Mouse (Mus musculus) retina, embryonic 14.5 days (tissue): Measurements from ENCODE around the gene Tnfrsf19.

Experiments used
- DNase-seq: peaks from one replicate; pipeline ENCODE4 v3.0.0-alpha.2; 2015; ENCODE audit warnings: low spot score

Gene Tnfrsf19

GRCm38 (mm10) chr14:61020968-61021367 is 25.3 kb downstream of the Tnfrsf19 start:
- DNase-seq, result no peak

GRCm38 (mm10) chr14:61019880-61020279 is 26.4 kb downstream of the Tnfrsf19 start:
- no peak for DNase-seq

- no peak for DNase-seq
Observed at GRCm38 (mm10) chr14:61014544-61014943, 31.7 kb downstream of the Tnfrsf19 start.

- DNase-seq, result peak; percentile 67
Observed at GRCm38 (mm10) chr14:61012397-61012931, 33.8 kb downstream of the Tnfrsf19 start.

GRCm38 (mm10) chr14:61011621-61012174 is 34.6 kb downstream of the Tnfrsf19 start:
- no peak for DNase-seq

GRCm38 (mm10) chr14:61005127-61005837 is 41.0 kb downstream of the Tnfrsf19 start:
- DNase-seq, result no peak

- no peak for DNase-seq
Observed at GRCm38 (mm10) chr14:61003676-61004075, 42.6 kb downstream of the Tnfrsf19 start.

- no peak for DNase-seq
Observed at GRCm38 (mm10) chr14:61000072-61000471, 46.2 kb downstream of the Tnfrsf19 start.

- DNase-seq, result no peak
Observed at GRCm38 (mm10) chr14:60996556-60996955, 49.7 kb downstream of the Tnfrsf19 start.

GRCm38 (mm10) chr14:60993506-60993905 is 52.8 kb downstream of the Tnfrsf19 start:
- DNase-seq, result no peak

- DNase-seq, result no peak
Observed at GRCm38 (mm10) chr14:60993092-60993491, 53.2 kb downstream of the Tnfrsf19 start.

- no peak for DNase-seq
Observed at GRCm38 (mm10) chr14:60992144-60992543, 54.1 kb downstream of the Tnfrsf19 start.

- DNase-seq, result no peak
Observed at GRCm38 (mm10) chr14:60988228-60988627, 58.1 kb downstream of the Tnfrsf19 start.

GRCm38 (mm10) chr14:60986926-60987325 is 59.4 kb downstream of the Tnfrsf19 start:
- DNase-seq, result no peak

- DNase-seq, result no peak
Observed at GRCm38 (mm10) chr14:60985077-60985476, 61.2 kb downstream of the Tnfrsf19 start.

GRCm38 (mm10) chr14:60984266-60984665 is 62.0 kb downstream of the Tnfrsf19 start:
- DNase-seq, result no peak

GRCm38 (mm10) chr14:60982126-60982525 is 64.2 kb downstream of the Tnfrsf19 start:
- no peak for DNase-seq

GRCm38 (mm10) chr14:60980244-60980887 is 65.9 kb downstream of the Tnfrsf19 start:
- DNase-seq, result no peak

GRCm38 (mm10) chr14:60978129-60978528 is 68.2 kb downstream of the Tnfrsf19 start:
- no peak for DNase-seq

GRCm38 (mm10) chr14:60976231-60976630 is 70.1 kb downstream of the Tnfrsf19 start:
- no peak for DNase-seq

GRCm38 (mm10) chr14:60975736-60976135 is 70.6 kb downstream of the Tnfrsf19 start:
- no peak for DNase-seq

- DNase-seq, result no peak
Observed at GRCm38 (mm10) chr14:60970961-60971360, 75.3 kb downstream of the Tnfrsf19 start.

GRCm38 (mm10) chr14:60966061-60966460 is 80.2 kb downstream of the Tnfrsf19 start:
- DNase-seq, result no peak
